Mouse (Mus musculus): ENCODE measurements around the gene Ceacam9. TPM values are rescaled to one million over a fixed set of nuclear protein-coding genes. Genes with fewer than 3 reads are reported as not detected.
"Not testable (repeated sequence)": the region's sequence is repeated elsewhere in the genome, so short reads cannot be mapped to it uniquely, and the experiment has no call there.

Ceacam9 gene
- polyA plus RNA-seq, 1 experiment from 2014 or later: 0.15 TPM

DNA sequence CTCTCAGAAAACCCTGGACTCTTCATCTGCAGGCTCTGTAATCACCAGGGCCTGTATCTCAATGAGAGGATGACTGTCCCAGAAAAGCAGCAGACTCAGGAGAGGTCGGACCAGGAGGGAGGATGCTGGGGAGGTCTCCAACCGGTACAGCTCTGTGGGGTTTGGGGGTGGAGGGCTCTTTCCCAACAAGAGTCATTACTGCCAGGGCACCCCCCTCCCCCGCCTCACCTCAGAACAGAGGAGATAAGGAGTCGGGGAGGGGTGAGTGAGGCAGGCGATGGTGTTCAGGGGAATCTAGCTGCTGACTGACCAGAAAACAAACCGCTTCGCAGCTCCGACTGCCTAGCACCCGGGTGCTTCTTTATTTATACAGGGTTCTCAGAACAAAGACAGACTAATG, 13.5 kb upstream of the Ceacam9 start:
- Histone ChIP-seq H3K27ac (ENCODE audit: low read length) (no peak overlapping the region), H3K4me1 (replicated peaks; ENCODE audit: control insufficient read depth, insufficient read depth, low read length) (no peaks in the 10 kb centered on the region), H3K9ac (replicated peaks; ENCODE audit: low read depth, low read length) (no peak overlapping the region), H3K27me3 (replicated peaks; ENCODE audit: control insufficient read depth, insufficient read depth, low read length) (no peaks in the 10 kb centered on the region), H3K4me2 (ENCODE audit: low read length) (no peak overlapping the region), H3K36me3 (ENCODE audit: control insufficient read depth, insufficient read depth) (no peaks in the 10 kb centered on the region), H3K4me3 (replicated peaks; ENCODE audit: low read length) (no peak overlapping the region), H3K9me3 (ENCODE audit: control insufficient read depth, low read length) (no peaks in the 10 kb centered on the region)
- WGBS: 25% methylated on average over 9 of the region's 9 CpGs
- ATAC-seq: no peak

DNA sequence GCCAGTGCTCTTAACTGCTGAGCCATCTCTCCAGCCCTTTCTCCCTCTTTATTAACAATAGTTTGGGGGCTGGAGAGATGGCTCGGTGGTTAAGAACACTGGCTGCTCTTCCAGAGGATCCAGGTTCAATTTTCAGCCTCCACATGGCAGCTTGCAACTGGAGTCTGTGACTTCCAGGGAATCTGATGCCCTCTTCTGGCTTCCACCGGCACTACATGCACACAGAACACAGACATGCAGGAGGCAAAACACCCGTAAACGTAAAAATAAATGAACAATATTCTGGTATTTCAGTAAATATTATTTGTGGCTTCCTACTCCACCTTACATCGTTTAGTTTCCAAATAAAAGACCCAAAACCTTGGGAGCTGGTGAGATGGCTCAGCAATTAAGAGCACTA, 11.1 kb upstream of the Ceacam9 start:
- no peaks in the 10 kb centered on the region for H3K9me3 ChIP-seq (ENCODE audit: control insufficient read depth, low read length)
- no peak overlapping the region for H3K4me3 ChIP-seq (replicated peaks; ENCODE audit: low read length)
- H3K27ac ChIP-seq (ENCODE audit: low read length): no peak overlapping the region
- H3K9ac ChIP-seq (replicated peaks; ENCODE audit: low read depth, low read length): no peak overlapping the region
- H3K36me3 ChIP-seq (ENCODE audit: control insufficient read depth, insufficient read depth): no peaks in the 10 kb centered on the region
- 81% methylated on average over 5 of the region's 5 CpGs for WGBS
- no peak overlapping the region for H3K4me2 ChIP-seq (ENCODE audit: low read length)
- H3K27me3 ChIP-seq (replicated peaks; ENCODE audit: control insufficient read depth, insufficient read depth, low read length): no peaks in the 10 kb centered on the region
- H3K4me1 ChIP-seq (replicated peaks; ENCODE audit: control insufficient read depth, insufficient read depth, low read length): no peaks in the 10 kb centered on the region
- ATAC-seq: no peak

DNA sequence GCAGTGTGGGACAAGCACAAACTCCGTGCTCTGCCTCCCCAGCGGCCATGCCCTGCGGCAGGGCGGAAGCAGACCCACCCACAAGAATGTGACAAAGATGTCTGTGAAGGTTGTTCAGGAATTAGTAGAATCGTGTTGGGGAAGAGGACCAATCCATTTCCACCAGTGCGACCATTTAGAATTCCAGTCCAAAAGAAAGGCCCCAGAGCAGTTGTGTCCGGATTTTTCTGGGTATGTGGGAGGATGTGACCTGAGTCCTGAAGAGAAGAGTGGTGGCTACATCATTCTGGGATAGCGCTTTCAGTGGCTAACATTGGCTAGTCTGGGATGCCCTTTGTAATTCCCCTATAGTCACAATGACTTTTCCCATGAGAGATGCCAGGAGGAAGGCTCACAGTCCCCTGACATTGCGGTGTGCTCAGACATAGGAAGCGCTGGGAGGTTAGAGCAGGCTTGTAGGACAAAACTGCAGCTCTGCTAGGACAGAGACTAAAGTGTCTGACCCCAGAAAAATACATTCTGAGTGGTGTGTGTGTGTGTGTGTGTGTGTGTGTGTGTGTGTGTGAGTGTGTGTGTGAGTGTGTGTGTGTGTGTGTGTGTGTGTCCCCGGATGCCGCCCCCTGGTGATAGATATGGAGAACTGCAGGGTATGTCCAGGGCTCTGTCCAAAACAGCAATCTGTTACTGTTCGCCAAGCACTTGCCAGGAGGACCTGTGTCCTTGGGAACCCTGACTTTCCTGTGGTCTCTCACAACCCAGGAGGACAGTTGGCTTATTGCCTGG, 8.9 kb upstream of the Ceacam9 start:
- Histone ChIP-seq H3K4me2 (ENCODE audit: low read length) (no peak overlapping the region), H3K27ac (ENCODE audit: low read length) (no peak overlapping the region), H3K27me3 (replicated peaks; ENCODE audit: control insufficient read depth, insufficient read depth, low read length) (no peaks in the 10 kb centered on the region), H3K36me3 (ENCODE audit: control insufficient read depth, insufficient read depth) (no peaks in the 10 kb centered on the region), H3K9me3 (ENCODE audit: control insufficient read depth, low read length) (no peaks in the 10 kb centered on the region), H3K4me1 (replicated peaks; ENCODE audit: control insufficient read depth, insufficient read depth, low read length) (no peaks in the 10 kb centered on the region), H3K9ac (replicated peaks; ENCODE audit: low read depth, low read length) (no peak overlapping the region), H3K4me3 (replicated peaks; ENCODE audit: low read length) (no peak overlapping the region)
- no peak for ATAC-seq
- WGBS: 79% methylated on average over 13 of the region's 13 CpGs

DNA sequence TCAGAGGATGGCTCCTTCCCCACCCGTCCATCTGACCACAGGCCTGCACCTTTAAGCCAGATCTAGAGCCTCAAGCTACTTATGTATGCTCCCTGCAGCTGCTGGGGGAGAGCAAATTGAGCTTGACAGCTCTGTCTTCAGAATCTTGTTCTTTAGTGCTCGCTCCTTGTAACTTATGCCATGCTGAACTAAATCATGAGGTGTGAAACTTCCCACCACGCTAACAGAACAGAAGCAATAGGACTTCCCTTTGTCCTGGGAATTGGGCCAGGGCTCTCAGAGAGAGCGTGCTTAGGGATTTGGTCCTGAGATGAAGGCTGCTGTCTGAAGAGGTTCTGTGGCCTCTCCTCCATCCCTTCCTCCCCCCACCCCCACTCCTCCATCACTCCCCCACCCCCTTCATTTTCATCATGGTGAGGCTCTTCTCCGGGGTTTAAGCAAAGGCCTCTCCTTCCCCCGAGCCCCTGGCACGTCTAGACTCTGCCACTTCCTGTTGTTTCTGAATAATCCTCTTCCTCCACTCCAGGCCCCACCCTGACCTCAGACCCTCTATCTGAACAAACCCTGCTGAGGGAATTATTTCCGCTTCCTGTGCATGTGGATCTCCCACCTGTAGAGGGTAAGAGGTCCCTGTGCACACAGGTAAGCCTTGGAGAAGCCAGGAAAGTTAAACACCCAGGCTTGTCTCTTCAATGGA, 5.1 kb upstream of the Ceacam9 start:
- not testable (repeated sequence) for H3K9me3 ChIP-seq (ENCODE audit: control insufficient read depth, low read length)

DNA sequence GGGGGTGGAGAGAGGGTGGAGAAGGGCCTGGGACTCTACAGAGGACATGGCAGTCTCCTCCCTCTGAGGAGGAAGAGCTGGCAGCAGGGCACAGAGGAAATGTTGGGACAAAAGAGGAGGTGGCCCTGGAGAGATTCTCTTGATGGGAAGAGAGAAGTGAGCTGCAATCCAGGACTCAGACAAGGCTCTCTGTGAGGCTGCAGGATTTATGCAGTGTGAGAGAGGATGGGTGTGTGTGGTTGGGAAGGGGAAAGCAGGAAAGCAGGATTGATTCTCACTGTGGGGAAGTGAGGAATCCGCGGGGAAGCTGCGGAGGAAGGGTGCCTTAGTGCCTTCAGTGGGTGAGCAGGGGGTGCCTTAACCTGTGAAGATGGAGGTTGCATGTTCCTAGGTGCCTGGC, 761 bp downstream of the Ceacam9 start:
- 60% methylated on average over 3 of the region's 3 CpGs for WGBS
- H3K4me1 ChIP-seq (replicated peaks; ENCODE audit: control insufficient read depth, insufficient read depth, low read length); H3K9me3 ChIP-seq (ENCODE audit: control insufficient read depth, low read length); H3K36me3 ChIP-seq (ENCODE audit: control insufficient read depth, insufficient read depth); H3K9ac ChIP-seq (replicated peaks; ENCODE audit: low read depth, low read length); H3K4me3 ChIP-seq (replicated peaks; ENCODE audit: low read length); ATAC-seq; H3K27ac ChIP-seq (ENCODE audit: low read length); H3K4me2 ChIP-seq (ENCODE audit: low read length); H3K27me3 ChIP-seq (replicated peaks; ENCODE audit: control insufficient read depth, insufficient read depth, low read length): not testable (repeated sequence)

More for the DNA sequence above, 5.1 kb upstream of the Ceacam9 start:
- H3K27ac ChIP-seq (ENCODE audit: low read length); H3K36me3 ChIP-seq (ENCODE audit: control insufficient read depth, insufficient read depth); H3K4me1 ChIP-seq (replicated peaks; ENCODE audit: control insufficient read depth, insufficient read depth, low read length); H3K27me3 ChIP-seq (replicated peaks; ENCODE audit: control insufficient read depth, insufficient read depth, low read length); H3K4me2 ChIP-seq (ENCODE audit: low read length); H3K4me3 ChIP-seq (replicated peaks; ENCODE audit: low read length); H3K9ac ChIP-seq (replicated peaks; ENCODE audit: low read depth, low read length); ATAC-seq: not testable (repeated sequence)
- 43% methylated on average over 8 of the region's 8 CpGs for WGBS

DNA sequence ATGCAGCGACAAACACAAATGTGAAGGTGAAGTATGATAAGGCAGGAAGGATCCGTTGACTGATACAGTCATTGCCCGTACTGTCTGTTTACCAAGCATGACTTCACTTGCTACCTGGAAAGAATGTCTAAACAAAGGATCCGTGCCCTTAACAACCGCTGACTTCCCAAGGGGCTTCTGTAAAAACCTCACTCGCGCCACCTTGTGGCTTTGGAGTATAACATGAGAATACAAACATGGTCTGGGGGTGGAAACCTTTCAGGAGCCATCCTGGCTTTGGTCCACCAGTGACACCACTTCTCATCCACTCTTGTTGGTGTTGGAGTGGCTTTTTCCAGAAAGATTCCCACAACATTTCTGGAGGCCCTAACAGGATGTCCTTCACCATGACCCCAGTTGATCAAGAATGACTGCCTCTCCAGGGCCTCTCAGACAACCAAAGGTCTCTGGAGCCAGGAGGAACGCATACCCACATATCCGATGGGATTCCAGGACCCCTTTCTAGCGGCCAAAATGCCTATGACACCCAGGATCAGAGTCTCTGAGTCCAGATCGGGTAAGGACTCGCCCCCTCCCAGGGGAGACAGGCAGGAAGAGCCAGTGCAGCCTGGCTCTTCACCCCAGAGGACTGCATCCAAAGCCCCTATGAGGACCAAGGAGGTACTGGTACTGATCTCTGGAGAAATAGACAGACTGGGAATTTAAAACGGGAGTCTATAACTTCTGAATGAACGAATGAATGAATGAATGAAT, 7.0 kb downstream of the Ceacam9 start:
- Histone ChIP-seq H3K4me2 (ENCODE audit: low read length) (peak overlapping the region; percentile 34; the same call in 1 of the 2 replicates), H3K4me3 (replicated peaks; ENCODE audit: low read length) (0 out of 2 replicates have a peak overlapping the region, but pooled peaks have one; percentile 13), H3K9me3 (ENCODE audit: control insufficient read depth, low read length) (no peaks in the 10 kb centered on the region), H3K4me1 (replicated peaks; ENCODE audit: control insufficient read depth, insufficient read depth, low read length) (peaks cover 5% of the 10 kb centered on the region), H3K27ac (ENCODE audit: low read length) (0 out of 2 replicates have a peak overlapping the region, but pooled peaks have one; percentile 12), H3K27me3 (replicated peaks; ENCODE audit: control insufficient read depth, insufficient read depth, low read length) (no peaks in the 10 kb centered on the region), H3K9ac (replicated peaks; ENCODE audit: low read depth, low read length) (no peak overlapping the region; the same call in 1 of the 2 replicates), H3K36me3 (ENCODE audit: control insufficient read depth, insufficient read depth) (no peaks in the 10 kb centered on the region)
- ATAC-seq: 0 out of 2 replicates have a peak, but pooled peaks have one; percentile 18
- WGBS: 30% methylated on average over 14 of the region's 14 CpGs

DNA sequence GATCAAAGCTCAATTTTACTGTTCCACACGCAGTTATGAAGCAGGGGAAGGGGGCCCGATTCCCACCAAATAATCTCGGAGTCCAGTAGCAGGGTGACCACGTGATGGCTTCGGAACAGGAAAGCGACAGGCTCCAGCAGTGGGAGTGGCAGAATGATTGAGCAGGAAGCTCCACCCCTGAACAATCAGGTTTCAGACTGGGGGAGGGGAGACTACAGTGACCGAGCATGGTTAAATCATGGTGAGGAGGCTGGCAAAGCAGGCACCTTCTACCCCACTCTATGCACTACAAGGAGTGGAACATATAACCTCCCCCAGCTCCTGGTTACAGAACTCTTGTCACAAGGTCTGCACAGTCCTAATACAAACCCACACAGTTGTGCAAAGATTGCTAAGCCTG, 7.8 kb downstream of the Ceacam9 start:
- not testable (repeated sequence) for H3K9me3 ChIP-seq (ENCODE audit: control insufficient read depth, low read length); H3K27ac ChIP-seq (ENCODE audit: low read length); H3K27me3 ChIP-seq (replicated peaks; ENCODE audit: control insufficient read depth, insufficient read depth, low read length); ATAC-seq; H3K4me2 ChIP-seq (ENCODE audit: low read length); H3K36me3 ChIP-seq (ENCODE audit: control insufficient read depth, insufficient read depth); H3K4me3 ChIP-seq (replicated peaks; ENCODE audit: low read length); H3K9ac ChIP-seq (replicated peaks; ENCODE audit: low read depth, low read length); H3K4me1 ChIP-seq (replicated peaks; ENCODE audit: control insufficient read depth, insufficient read depth, low read length)
- WGBS: 7% methylated on average over 7 of the region's 7 CpGs

DNA sequence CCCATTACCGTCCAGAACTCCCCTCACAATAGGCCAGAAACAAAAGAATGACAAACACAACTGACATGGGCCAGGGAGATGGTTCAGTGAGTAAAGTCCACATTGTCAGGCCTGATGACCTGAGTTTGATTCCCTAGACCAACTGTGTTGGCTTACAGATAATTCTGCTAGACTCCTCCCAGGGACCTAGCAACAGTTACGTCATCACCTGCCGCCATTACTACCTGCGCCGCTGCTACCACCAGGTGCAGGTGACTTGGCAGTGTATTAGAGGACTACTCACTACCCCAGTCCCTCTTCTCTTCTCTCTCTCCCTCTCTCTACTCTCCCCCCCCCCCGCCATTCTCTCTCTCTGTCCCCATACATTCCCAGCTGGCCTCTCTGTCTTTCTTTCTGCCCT, 9.1 kb downstream of the Ceacam9 start:
- WGBS: 89% methylated on average over 5 of the region's 6 CpGs

DNA sequence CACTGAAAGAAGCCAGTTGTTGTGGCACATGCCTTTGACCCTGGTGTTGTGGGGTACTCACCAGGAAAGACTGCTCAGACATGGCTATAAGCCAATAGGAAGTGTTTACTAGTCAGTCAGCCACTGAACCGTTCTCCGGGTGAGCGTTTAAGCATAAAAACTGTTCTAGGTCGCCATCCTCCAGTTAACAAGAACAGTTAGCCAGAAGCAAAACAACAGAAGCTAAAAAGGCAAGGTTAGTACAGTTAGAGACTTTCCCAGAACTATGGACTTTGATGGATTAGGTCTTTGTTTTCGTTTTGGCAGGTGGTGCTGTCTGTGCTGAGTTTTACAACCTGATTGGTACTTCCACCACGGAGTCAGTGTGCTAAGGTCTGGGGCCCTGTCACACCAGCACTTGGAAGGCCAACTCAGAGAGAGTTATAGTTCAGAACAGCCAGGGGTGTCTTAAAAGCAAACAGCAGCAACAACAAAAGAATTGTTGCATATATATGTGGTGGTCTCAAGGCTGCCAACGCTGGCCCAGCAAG, 10.2 kb downstream of the Ceacam9 start:
- Histone ChIP-seq H3K27me3 (replicated peaks; ENCODE audit: control insufficient read depth, insufficient read depth, low read length) (no peaks in the 10 kb centered on the region), H3K27ac (ENCODE audit: low read length) (no peak overlapping the region), H3K36me3 (ENCODE audit: control insufficient read depth, insufficient read depth) (no peaks in the 10 kb centered on the region), H3K9ac (replicated peaks; ENCODE audit: low read depth, low read length) (no peak overlapping the region), H3K4me1 (replicated peaks; ENCODE audit: control insufficient read depth, insufficient read depth, low read length) (peaks cover 5% of the 10 kb centered on the region), H3K4me3 (replicated peaks; ENCODE audit: low read length) (no peak overlapping the region), H3K4me2 (ENCODE audit: low read length) (no peak overlapping the region), H3K9me3 (ENCODE audit: control insufficient read depth, low read length) (no peaks in the 10 kb centered on the region)
- ATAC-seq: no peak
- 70% methylated on average over 7 of the region's 7 CpGs for WGBS

More for the DNA sequence above, 9.1 kb downstream of the Ceacam9 start:
- no peak overlapping the region for H3K27ac ChIP-seq (ENCODE audit: low read length)
- no peaks in the 10 kb centered on the region for H3K36me3 ChIP-seq (ENCODE audit: control insufficient read depth, insufficient read depth)
- H3K9ac ChIP-seq (replicated peaks; ENCODE audit: low read depth, low read length): no peak overlapping the region
- H3K4me3 ChIP-seq (replicated peaks; ENCODE audit: low read length): no peak overlapping the region
- H3K27me3 ChIP-seq (replicated peaks; ENCODE audit: control insufficient read depth, insufficient read depth, low read length): no peaks in the 10 kb centered on the region
- ATAC-seq: no peak
- H3K9me3 ChIP-seq (ENCODE audit: control insufficient read depth, low read length): no peaks in the 10 kb centered on the region
- H3K4me2 ChIP-seq (ENCODE audit: low read length): no peak overlapping the region
- peaks cover 5% of the 10 kb centered on the region for H3K4me1 ChIP-seq (replicated peaks; ENCODE audit: control insufficient read depth, insufficient read depth, low read length)

Data from forebrain, embryonic 16.5 days (tissue).